Mouse (Mus musculus) heart, embryonic 12.5 days (tissue): Measurements from ENCODE around the gene Adamts4. TPM values are rescaled to one million over a fixed set of nuclear protein-coding genes. Genes with fewer than 3 reads are reported as not detected.

Experiments used
- ATAC-seq: fragments of 200-750 bp; cut with Nextera tagmentation; 2 replicates; pipeline ENCODE4 v1.8.0; 2017; ENCODE audit warnings: moderate TSS enrichment, moderate library complexity; ENCODE audit not compliant: insufficient number of reproducible peaks, low FRiP score
- H3K27ac ChIP-seq: fragments of 300-500 bp; sonication (generic); 2 replicates; pipeline ENCODE4 v1.5.1; 2016; ENCODE audit warnings: mild to moderate bottlenecking, moderate library complexity; ENCODE audit not compliant: poor library complexity, severe bottlenecking
- H3K27me3 ChIP-seq: fragments of 300-500 bp; sonication (generic); replicated peaks from 2 replicates; pipeline ENCODE4 v1.6.1; 2016; ENCODE audit warnings: mild to moderate bottlenecking, moderate library complexity
- H3K36me3 ChIP-seq: fragments of 300-500 bp; sonication (generic); 2 replicates; pipeline ENCODE4 v1.6.1; 2016; ENCODE audit warnings: mild to moderate bottlenecking, moderate library complexity
- H3K4me1 ChIP-seq: fragments of 300-500 bp; sonication (generic); replicated peaks from 2 replicates; pipeline ENCODE4 v1.6.1; 2016; ENCODE audit warnings: mild to moderate bottlenecking
- H3K4me2 ChIP-seq: fragments of 300-500 bp; sonication (generic); 2 replicates; pipeline ENCODE4 v1.6.1; 2016; ENCODE audit warnings: mild to moderate bottlenecking, moderate library complexity
- H3K4me3 ChIP-seq: fragments of 300-500 bp; sonication (generic); 2 replicates; pipeline ENCODE4 v1.5.1; 2016; ENCODE audit warnings: mild to moderate bottlenecking
- H3K9ac ChIP-seq: fragments of 300-500 bp; sonication (generic); 2 replicates; pipeline ENCODE4 v1.6.1; 2016; ENCODE audit warnings: mild to moderate bottlenecking, moderate library complexity
- H3K9me3 ChIP-seq: fragments of 300-500 bp; sonication (generic); replicated peaks from 2 replicates; pipeline ENCODE4 v1.6.1; 2016; ENCODE audit warnings: mild to moderate bottlenecking, moderate library complexity
- WGBS: fragments of 180-500 bp; shearing (Covaris S2); methylation state at CpG from one replicate; pipeline ENCODE4 v1.1.7; 2016; 5-methylcytosine and 5-hydroxymethylcytosine counted together
- polyA plus RNA-seq: library from polyadenylated mRNA; unstranded; fragments of >200 nt; fragmentation: Nextera tagmentation; extraction: Ambion mirVana; gene quantifications from 2 replicates; pipeline ENCODE4 v1.2.1, GENCODE M21; 2016

The Adamts4 gene
- polyA plus RNA-seq, 1 experiment from 2014 or later = 3.1 TPM

GRCm38 (mm10) chr1:171257781-171258180, 7.6 kb downstream of the Adamts4 start:
- 0 out of 2 replicates have a peak, but pooled peaks cover 8% of the 10 kb centered on the region for H3K27me3 ChIP-seq
- peaks cover 11% of the 10 kb centered on the region for H3K4me1 ChIP-seq
- H3K4me3 ChIP-seq = no peak overlapping the region
- H3K27ac ChIP-seq = no peak overlapping the region
- no peak overlapping the region for H3K9ac ChIP-seq
- no peak for ATAC-seq
- H3K36me3 ChIP-seq = peaks cover 3% of the 10 kb centered on the region; the same call in 1 of the 2 replicates
- no peaks in the 10 kb centered on the region for H3K9me3 ChIP-seq
- no peak overlapping the region for H3K4me2 ChIP-seq
- 76% methylated on average over 9 of the region's 9 CpGs for WGBS

- Histone ChIP-seq H3K4me3 (no peak overlapping the region), H3K4me2 (peak overlapping the region; percentile 11; the same call in 1 of the 2 replicates), H3K36me3 (peaks cover 3% of the 10 kb centered on the region; the same call in 1 of the 2 replicates), H3K9me3 (no peaks in the 10 kb centered on the region), H3K27ac (no peak overlapping the region), H3K9ac (0 out of 2 replicates have a peak overlapping the region, but pooled peaks have one; percentile 1), H3K27me3 (0 out of 2 replicates have a peak, but pooled peaks cover 6% of the 10 kb centered on the region), H3K4me1 (peaks cover 19% of the 10 kb centered on the region)
- WGBS = 59% methylated on average over 17 of the region's 17 CpGs
- no peak for ATAC-seq
Observed at GRCm38 (mm10) chr1:171258921-171259320, 8.7 kb downstream of the Adamts4 start.

- WGBS = 63% methylated on average over 3 of the region's 3 CpGs
- Histone ChIP-seq H3K27me3 (0 out of 2 replicates have a peak, but pooled peaks cover 6% of the 10 kb centered on the region), H3K4me3 (no peak overlapping the region), H3K27ac (no peak overlapping the region), H3K9ac (no peak overlapping the region), H3K9me3 (no peaks in the 10 kb centered on the region), H3K36me3 (peaks cover 3% of the 10 kb centered on the region; the same call in 1 of the 2 replicates), H3K4me2 (no peak overlapping the region), H3K4me1 (peaks cover 19% of the 10 kb centered on the region)
- ATAC-seq = no peak
Observed at GRCm38 (mm10) chr1:171260316-171260715, 10.1 kb downstream of the Adamts4 start.

- peak overlapping the region; percentile 87 for H3K27ac ChIP-seq
- H3K4me3 ChIP-seq = peak overlapping the region; percentile 30
- 0 out of 2 replicates have a peak overlapping the region, but pooled peaks have one; percentile 29 for H3K9ac ChIP-seq
- 0 out of 2 replicates have a peak, but pooled peaks cover 3% of the 10 kb centered on the region for H3K27me3 ChIP-seq
- peak overlapping the region; percentile 66 for H3K4me2 ChIP-seq
- peak; percentile 72 for ATAC-seq
- WGBS = 2% methylated on average over 8 of the region's 8 CpGs
- H3K9me3 ChIP-seq = no peaks in the 10 kb centered on the region
- H3K36me3 ChIP-seq = peaks cover 3% of the 10 kb centered on the region; the same call in 1 of the 2 replicates
- peaks cover 19% of the 10 kb centered on the region for H3K4me1 ChIP-seq
Observed at GRCm38 (mm10) chr1:171262594-171263130, 12.4 kb downstream of the Adamts4 start.

GRCm38 (mm10) chr1:171263185-171263611, 13.0 kb downstream of the Adamts4 start:
- Histone ChIP-seq H3K4me1 (peaks cover 19% of the 10 kb centered on the region), H3K27ac (peak overlapping the region; percentile 87), H3K4me2 (peak overlapping the region; percentile 66), H3K9ac (0 out of 2 replicates have a peak overlapping the region, but pooled peaks have one; percentile 36), H3K36me3 (peaks cover 3% of the 10 kb centered on the region; the same call in 1 of the 2 replicates), H3K4me3 (peak overlapping the region; percentile 30), H3K9me3 (no peaks in the 10 kb centered on the region), H3K27me3 (0 out of 2 replicates have a peak, but pooled peaks cover 3% of the 10 kb centered on the region)
- ATAC-seq = peak; percentile 74
- 0% methylated on average over 2 of the region's 2 CpGs for WGBS

- H3K4me2 ChIP-seq = no peak overlapping the region
- WGBS = 74% methylated on average over 3 of the region's 3 CpGs
- no peak for ATAC-seq
Observed at GRCm38 (mm10) chr1:171263666-171264461, 13.6 kb downstream of the Adamts4 start.

GRCm38 (mm10) chr1:171265971-171266744, 15.9 kb downstream of the Adamts4 start:
- peaks cover 23% of the 10 kb centered on the region for H3K4me1 ChIP-seq
- no peak overlapping the region; the same call in 1 of the 2 replicates for H3K9ac ChIP-seq
- H3K27ac ChIP-seq = peak overlapping the region; percentile 59
- no peaks in the 10 kb centered on the region for H3K9me3 ChIP-seq
- no peak for ATAC-seq
- H3K36me3 ChIP-seq = no peaks in the 10 kb centered on the region
- WGBS = 50% methylated on average over 4 of the region's 4 CpGs
- no peak overlapping the region for H3K4me3 ChIP-seq
- H3K4me2 ChIP-seq = 0 out of 2 replicates have a peak overlapping the region, but pooled peaks have one; percentile 13
- H3K27me3 ChIP-seq = no peaks in the 10 kb centered on the region

More at GRCm38 (mm10) chr1:171263666-171264461, 13.6 kb downstream of the Adamts4 start:
- Histone ChIP-seq H3K27me3 (no peaks in the 10 kb centered on the region), H3K9ac (no peak overlapping the region), H3K9me3 (no peaks in the 10 kb centered on the region), H3K4me1 (peaks cover 19% of the 10 kb centered on the region), H3K27ac (peak overlapping the region; percentile 87), H3K4me3 (no peak overlapping the region), H3K36me3 (no peaks in the 10 kb centered on the region)

GRCm38 (mm10) chr1:171268341-171268740, 18.1 kb downstream of the Adamts4 start:
- Histone ChIP-seq H3K4me1 (peaks cover 18% of the 10 kb centered on the region), H3K9me3 (no peaks in the 10 kb centered on the region), H3K9ac (no peak overlapping the region), H3K4me2 (no peak overlapping the region), H3K27me3 (no peaks in the 10 kb centered on the region), H3K4me3 (no peak overlapping the region), H3K36me3 (peaks cover 16% of the 10 kb centered on the region), H3K27ac (no peak overlapping the region)
- ATAC-seq = no peak
- WGBS = 51% methylated on average over 1 of the region's 1 CpGs

- peaks cover 33% of the 10 kb centered on the region for H3K36me3 ChIP-seq
- H3K4me3 ChIP-seq = peak within 1 kb of the TSS; percentile 85
- 3% methylated on average over 36 of the region's 36 CpGs for WGBS
- peak within 1 kb of the TSS; percentile 43 for H3K27ac ChIP-seq
- no peaks in the 10 kb centered on the region for H3K27me3 ChIP-seq
- H3K4me1 ChIP-seq = peaks cover 12% of the 10 kb centered on the region
- no peaks in the 10 kb centered on the region for H3K9me3 ChIP-seq
- peak within 1 kb of the TSS; percentile 95 for H3K4me2 ChIP-seq
- ATAC-seq = peak; percentile 95
- peak within 1 kb of the TSS; percentile 88 for H3K9ac ChIP-seq
Observed at GRCm38 (mm10) chr1:171269848-171270572, 19.8 kb downstream of the Adamts4 start, which contains the start of gene B4galt3. Gene B4galt3 (plus strand): TSS chr1:171270328.

GRCm38 (mm10) chr1:171270573-171270900, 20.3 kb downstream of the Adamts4 start:
- Histone ChIP-seq H3K4me3 (peak overlapping the region; percentile 85), H3K4me1 (peaks cover 12% of the 10 kb centered on the region), H3K9ac (peak overlapping the region; percentile 88), H3K27ac (peak overlapping the region; percentile 39), H3K9me3 (no peaks in the 10 kb centered on the region), H3K4me2 (peak overlapping the region; percentile 95), H3K27me3 (no peaks in the 10 kb centered on the region), H3K36me3 (peaks cover 38% of the 10 kb centered on the region)
- WGBS = under 1% methylated on average over 19 of the region's 19 CpGs
- ATAC-seq = peak; percentile 75
